9 mouse cellular contexts compared by ENCODE assay signal in the genomic region with DNA sequence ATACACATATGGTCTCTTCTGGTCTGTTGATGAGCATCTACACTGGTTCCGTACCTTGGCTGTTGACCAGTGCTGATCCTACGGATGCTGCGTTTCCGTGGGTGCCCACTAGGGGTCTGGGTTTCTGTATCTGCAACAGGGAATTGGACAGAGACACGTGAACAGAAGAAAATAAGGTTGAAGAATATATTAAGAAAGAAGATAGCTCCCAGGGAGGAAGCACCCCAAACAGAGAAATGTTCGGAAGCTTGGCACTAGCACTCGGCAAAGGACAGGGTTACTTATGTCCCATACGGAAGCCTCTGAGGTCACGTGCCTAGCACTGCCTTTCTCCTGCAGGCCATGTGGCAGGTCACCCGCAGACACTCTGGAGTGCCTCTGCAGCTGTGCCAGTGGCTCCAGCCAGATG. TPM values are rescaled to one million over a fixed set of nuclear protein-coding genes. Genes with fewer than 3 reads are reported as not detected.
DNase-seq lines count a peak whose midpoint lies in the region; ATAC-seq lines count a peak whose summit lies in the region.
"Had no signal": no experiment of that assay in that cellular context is flagged by ENCODE, and none has a peak within 500 bp of the region (broad histone marks: within the 10 kb centered on the region; RNA-seq: fewer than 3 reads in every experiment).

No protein-coding gene starts in this region.

- H3K9ac ChIP-seq in heart, embryonic 15.5 days = no peak overlapping the region
- no peak overlapping the region for H3K9ac ChIP-seq in midbrain, embryonic 12.5 days (replicated peaks)

- DNase-seq in heart, adult 11 months = peak; percentile 94
- no peak for DNase-seq in heart, postnatal 25 days (ENCODE audit: low spot score)
- DNase-seq in T-cell, adult 2 months (ENCODE audit: low spot score) = peak; percentile 60
- peak; percentile 69 for DNase-seq in embryo, embryonic 10 days (ENCODE audit: low spot score)
- DNase-seq in left cerebral cortex, postnatal 4 days = peak; percentile 64
- peak; percentile 78 for DNase-seq in testis, postnatal 10 days (ENCODE audit: low spot score)

- no peaks in the 10 kb centered on the region for H3K9me3 ChIP-seq in heart, embryonic 15.5 days (replicated peaks)
- H3K9me3 ChIP-seq in midbrain, embryonic 12.5 days = no peaks in the 10 kb centered on the region

- H3K4me2 ChIP-seq in heart, embryonic 15.5 days = peak overlapping the region; percentile 48
- 0 out of 2 replicates have a peak overlapping the region, but pooled peaks have one; percentile 9 for H3K4me2 ChIP-seq in midbrain, embryonic 12.5 days (replicated peaks)

- H3K4me3 ChIP-seq in heart, embryonic 15.5 days = peak overlapping the region; percentile 22; the same call in 1 of the 2 replicates
- no peak overlapping the region for H3K4me3 ChIP-seq in midbrain, embryonic 12.5 days
- H3K4me3 ChIP-seq: megakaryocyte, embryonic 14.5 days had no signal

- no peak; the same call in 1 of the 2 replicates for ATAC-seq in heart, embryonic 15.5 days (replicated peaks; ENCODE audit: insufficient number of reproducible peaks, insufficient read depth, low FRiP score, low read depth)
- ATAC-seq in midbrain, embryonic 12.5 days (ENCODE audit: low FRiP score, low read depth) = no peak

- H3K4me1 ChIP-seq in heart, embryonic 15.5 days (replicated peaks) = peaks cover 9% of the 10 kb centered on the region
- peaks cover 10% of the 10 kb centered on the region for H3K4me1 ChIP-seq in midbrain, embryonic 12.5 days

- no peaks in the 10 kb centered on the region for H3K27me3 ChIP-seq in heart, embryonic 15.5 days
- H3K27me3 ChIP-seq in midbrain, embryonic 12.5 days = no peaks in the 10 kb centered on the region

- 35% methylated on average over 10 of the region's 10 CpGs for WGBS in heart, embryonic 15.5 days
- WGBS in midbrain, embryonic 12.5 days = 55% methylated on average over 10 of the region's 10 CpGs

- peak overlapping the region; percentile 51; the same call in 1 of the 2 replicates for H3K27ac ChIP-seq in heart, embryonic 15.5 days
- H3K27ac ChIP-seq in midbrain, embryonic 12.5 days (replicated peaks) = no peak overlapping the region

- intact Hi-C loops in heart, postnatal 25 days (cut with DNase I) = no loop called here
- intact Hi-C loops in left cerebral cortex, postnatal 4 days (cut with DNase I) = no loop called here

- no peaks in the 10 kb centered on the region for H3K36me3 ChIP-seq in heart, embryonic 15.5 days
- H3K36me3 ChIP-seq in midbrain, embryonic 12.5 days = no peaks in the 10 kb centered on the region

RNA-seq across cellular contexts. Expression of gene Cox7a2l, which starts 46.6 kb away (rescaled TPM):
- 100 to 1,000 TPM; 290 to 313 TPM for total RNA-seq in heart, postnatal 25 days (2021)
- polyA plus RNA-seq in heart, embryonic 15.5 days (2015; fragmentation: Nextera tagmentation; extraction: Ambion mirVana) = 198 and 222 TPM in 2 replicates
- total RNA-seq in left cerebral cortex, postnatal 4 days (2021) = 100 to 1,000 TPM; 158 TPM
- polyA plus RNA-seq in midbrain, embryonic 12.5 days (2016; fragmentation: Nextera tagmentation; extraction: Ambion mirVana) = 150 TPM in 2 replicates
